In genomic region chr13:112998427-112999201, GRCm38 (mm10) we compare ENCODE assay signal across 8 mouse cellular contexts. TPM values are rescaled to one million over a fixed set of nuclear protein-coding genes. Genes with fewer than 3 reads are reported as not detected.
DNase-seq lines count a peak whose midpoint lies in the region; ATAC-seq and TF ChIP-seq lines count a peak whose summit lies in the region.

No protein-coding gene starts in this region.

- H3K9ac ChIP-seq in lung, embryonic 14.5 days: peak overlapping the region; percentile 27
- H3K9ac ChIP-seq in forebrain, embryonic 15.5 days (replicated peaks): peak overlapping the region; percentile 55
- H3K9ac ChIP-seq in kidney, embryonic 16.5 days (replicated peaks; ENCODE audit: low read length): peak overlapping the region; percentile 62
- peak overlapping the region; percentile 65 for H3K9ac ChIP-seq in lung, embryonic 16.5 days (ENCODE audit: low read length)

- no peaks in the 10 kb centered on the region for H3K9me3 ChIP-seq in lung, embryonic 14.5 days (ENCODE audit: low read depth, low read length)
- H3K9me3 ChIP-seq in forebrain, embryonic 15.5 days: no peaks in the 10 kb centered on the region
- no peaks in the 10 kb centered on the region for H3K9me3 ChIP-seq in kidney, embryonic 16.5 days (ENCODE audit: low read length)
- H3K9me3 ChIP-seq in lung, embryonic 16.5 days (ENCODE audit: control insufficient read depth, low read length): no peaks in the 10 kb centered on the region

- H3K27ac ChIP-seq in lung, embryonic 14.5 days (ENCODE audit: low read depth): no peak overlapping the region
- H3K27ac ChIP-seq in forebrain, embryonic 15.5 days (replicated peaks): no peak overlapping the region
- no peak overlapping the region for H3K27ac ChIP-seq in kidney, embryonic 16.5 days (ENCODE audit: low read length)
- 0 out of 2 replicates have a peak overlapping the region, but pooled peaks have one; percentile 23 for H3K27ac ChIP-seq in lung, embryonic 16.5 days (ENCODE audit: low read length)

- DNase-seq in lung, embryonic 14.5 days: peak; percentile 54
- DNase-seq in lung, postnatal 10 days: no peak
- peak; percentile 52 for DNase-seq in adrenal gland, postnatal 10 days
- DNase-seq in right cerebral cortex, adult 2 months (ENCODE audit: low spot score in 2 of 2): peak; percentile 53 to 67
- DNase-seq in spleen, adult 18-20 months: no peak

- H3K27me3 ChIP-seq in lung, embryonic 14.5 days (ENCODE audit: insufficient read depth, low read length): peaks cover 64% of the 10 kb centered on the region
- H3K27me3 ChIP-seq in forebrain, embryonic 15.5 days: peaks cover 64% of the 10 kb centered on the region
- H3K27me3 ChIP-seq in kidney, embryonic 16.5 days (ENCODE audit: insufficient read depth, low read length): peaks cover 76% of the 10 kb centered on the region
- H3K27me3 ChIP-seq in lung, embryonic 16.5 days (ENCODE audit: control insufficient read depth, insufficient read depth, low read depth, low read length): peaks cover 62% of the 10 kb centered on the region

- peak overlapping the region; percentile 34 for H3K4me3 ChIP-seq in lung, embryonic 14.5 days (ENCODE audit: low read depth, low read length)
- H3K4me3 ChIP-seq in forebrain, embryonic 15.5 days: peak overlapping the region; percentile 47
- peak overlapping the region; percentile 51 for H3K4me3 ChIP-seq in kidney, embryonic 16.5 days (ENCODE audit: low read length)
- H3K4me3 ChIP-seq in lung, embryonic 16.5 days (ENCODE audit: low read length): peak overlapping the region; percentile 50

- no peaks in the 10 kb centered on the region for H3K4me1 ChIP-seq in lung, embryonic 14.5 days (ENCODE audit: insufficient read depth)
- peaks cover 17% of the 10 kb centered on the region for H3K4me1 ChIP-seq in forebrain, embryonic 15.5 days
- peaks cover 17% of the 10 kb centered on the region for H3K4me1 ChIP-seq in kidney, embryonic 16.5 days (ENCODE audit: insufficient read depth, low read length)
- H3K4me1 ChIP-seq in lung, embryonic 16.5 days (replicated peaks; ENCODE audit: control insufficient read depth, insufficient read depth, low read length): peaks cover 5% of the 10 kb centered on the region

- no peaks in the 10 kb centered on the region for H3K36me3 ChIP-seq in lung, embryonic 14.5 days (ENCODE audit: insufficient read depth)
- H3K36me3 ChIP-seq in forebrain, embryonic 15.5 days: no peaks in the 10 kb centered on the region
- no peaks in the 10 kb centered on the region for H3K36me3 ChIP-seq in kidney, embryonic 16.5 days (ENCODE audit: insufficient read depth, low read length)
- H3K36me3 ChIP-seq in lung, embryonic 16.5 days (ENCODE audit: control insufficient read depth, insufficient read depth, low read length): no peaks in the 10 kb centered on the region

- TF ChIP-seq CTCF in lung, embryonic 14.5 days (IDR thresholded peaks at IDR 0.05; ENCODE audit: low read depth): no peak

- 1% methylated on average over 45 of the region's 46 CpGs for WGBS in lung, embryonic 14.5 days
- WGBS in forebrain, embryonic 15.5 days: under 1% methylated on average over 44 of the region's 46 CpGs
- under 1% methylated on average over 46 of the region's 46 CpGs for WGBS in kidney, embryonic 16.5 days
- under 1% methylated on average over 46 of the region's 46 CpGs for WGBS in lung, embryonic 16.5 days

- H3K4me2 ChIP-seq in lung, embryonic 14.5 days: peak overlapping the region; percentile 69
- peak overlapping the region; percentile 91 for H3K4me2 ChIP-seq in forebrain, embryonic 15.5 days (replicated peaks)
- H3K4me2 ChIP-seq in kidney, embryonic 16.5 days (replicated peaks; ENCODE audit: low read depth, low read length): peak overlapping the region; percentile 88
- H3K4me2 ChIP-seq in lung, embryonic 16.5 days (ENCODE audit: low read depth, low read length): peak overlapping the region; percentile 83

- 0 out of 2 replicates have a peak, but pooled peaks have one; percentile 21 for ATAC-seq in lung, embryonic 14.5 days (ENCODE audit: insufficient read depth)
- ATAC-seq in forebrain, embryonic 15.5 days (replicated peaks): peak; percentile 47
- ATAC-seq in kidney, embryonic 16.5 days (ENCODE audit: low FRiP score, low TSS enrichment): peak; percentile 42; the same call in 1 of the 2 replicates
- ATAC-seq in lung, embryonic 16.5 days (ENCODE audit: low read depth): 0 out of 2 replicates have a peak, but pooled peaks have one; percentile 9

RNA-seq across cellular contexts. Expression of gene Mcidas, which starts 5.0 kb away (rescaled TPM):
- polyA plus RNA-seq in lung, embryonic 14.5 days (2014; fragmentation: Nextera tagmentation; extraction: Ambion mirVana): 1.1 and 2.2 TPM in 2 replicates
- total RNA-seq in adrenal gland, postnatal 10 days (2021): not detected
- polyA plus RNA-seq in forebrain, embryonic 15.5 days (2015; fragmentation: Nextera tagmentation; extraction: Ambion mirVana): 0.69 and 1.1 TPM in 2 replicates
- 0.34 TPM in 1 of 2 replicates, not detected in the other for polyA plus RNA-seq in kidney, embryonic 16.5 days (2015; fragmentation: Nextera tagmentation; extraction: Ambion mirVana)
- polyA plus RNA-seq in lung, embryonic 16.5 days (2015; fragmentation: Nextera tagmentation; extraction: Ambion mirVana): 9.3 and 9.9 TPM in 2 replicates

RNA-seq across cellular contexts. Expression of gene Ccno, which starts 11.0 kb away (rescaled TPM):
- polyA plus RNA-seq in lung, embryonic 14.5 days (2014; fragmentation: Nextera tagmentation; extraction: Ambion mirVana): 5.2 and 5.8 TPM in 2 replicates
- total RNA-seq in adrenal gland, postnatal 10 days (2021): 1 to 10 TPM in 1 of 2 experiments, under 1 TPM in 1; 0.30 to 1.2 TPM
- 1.2 and 2.3 TPM in 2 replicates for polyA plus RNA-seq in forebrain, embryonic 15.5 days (2015; fragmentation: Nextera tagmentation; extraction: Ambion mirVana)
- 0.51 and 0.57 TPM in 2 replicates for polyA plus RNA-seq in kidney, embryonic 16.5 days (2015; fragmentation: Nextera tagmentation; extraction: Ambion mirVana)
- 15.3 and 16.7 TPM in 2 replicates for polyA plus RNA-seq in lung, embryonic 16.5 days (2015; fragmentation: Nextera tagmentation; extraction: Ambion mirVana)

RNA-seq across cellular contexts. Expression of gene Cdc20b, which starts 36.3 kb away (rescaled TPM):
- 0.28 TPM in 1 of 2 replicates, not detected in the other for polyA plus RNA-seq in lung, embryonic 14.5 days (2014; fragmentation: Nextera tagmentation; extraction: Ambion mirVana)
- not detected for total RNA-seq in adrenal gland, postnatal 10 days (2021)
- 0.52 and 0.64 TPM in 2 replicates for polyA plus RNA-seq in forebrain, embryonic 15.5 days (2015; fragmentation: Nextera tagmentation; extraction: Ambion mirVana)
- polyA plus RNA-seq in kidney, embryonic 16.5 days (2015; fragmentation: Nextera tagmentation; extraction: Ambion mirVana): not detected in 2 replicates
- polyA plus RNA-seq in lung, embryonic 16.5 days (2015; fragmentation: Nextera tagmentation; extraction: Ambion mirVana): 4.6 and 5.4 TPM in 2 replicates

RNA-seq across cellular contexts. Expression of gene Gpx8, which starts 47.6 kb away (rescaled TPM):
- polyA plus RNA-seq in lung, embryonic 14.5 days (2014; fragmentation: Nextera tagmentation; extraction: Ambion mirVana): 159 and 170 TPM in 2 replicates
- total RNA-seq in adrenal gland, postnatal 10 days (2021): 10 to 100 TPM; 66.0 to 77.3 TPM
- polyA plus RNA-seq in forebrain, embryonic 15.5 days (2015; fragmentation: Nextera tagmentation; extraction: Ambion mirVana): 43.9 and 47.7 TPM in 2 replicates
- polyA plus RNA-seq in kidney, embryonic 16.5 days (2015; fragmentation: Nextera tagmentation; extraction: Ambion mirVana): 146 and 150 TPM in 2 replicates
- polyA plus RNA-seq in lung, embryonic 16.5 days (2015; fragmentation: Nextera tagmentation; extraction: Ambion mirVana): 169 and 172 TPM in 2 replicates

Comparison
In these comparisons a context has a peak if more than half of its experiments do, and no peak if none do; other contexts are left out.
1. DNase-seq: peak in lung, embryonic 14.5 days (single experiment), adrenal gland, postnatal 10 days (single experiment) and right cerebral cortex, adult 2 months (2 of 2); none in lung, postnatal 10 days (single experiment) and spleen, adult 18-20 months (0 of 2).
2. Peak in every context shown above with its lines, with median percentiles within 50 percentile points of each other: ATAC-seq, H3K4me2 ChIP-seq, H3K4me3 ChIP-seq and H3K9ac ChIP-seq.